Mouse (Mus musculus) heart, embryonic 10.5 days (tissue): ENCODE data around the gene Kif13a. TPM values are rescaled to one million over a fixed set of nuclear protein-coding genes. Genes with fewer than 3 reads are reported as not detected.

ENCODE experiments used
- DNase-seq: peaks from one replicate; pipeline ENCODE4 v3.0.0-alpha.2; 2017; ENCODE audit warnings: low spot score
- H3K27ac ChIP-seq: fragments of 300-500 bp; sonication (generic); 2 replicates; pipeline ENCODE4 v1.5.1; 2016; ENCODE audit warnings: mild to moderate bottlenecking
- H3K27me3 ChIP-seq: fragments of 300-500 bp; sonication (generic); 2 replicates; pipeline ENCODE4 v1.6.1; 2016; ENCODE audit warnings: mild to moderate bottlenecking; ENCODE audit not compliant: poor library complexity, insufficient read depth, severe bottlenecking
- H3K36me3 ChIP-seq: fragments of 300-500 bp; sonication (generic); 2 replicates; pipeline ENCODE4 v1.6.1; 2016; ENCODE audit warnings: mild to moderate bottlenecking, moderate library complexity
- H3K4me1 ChIP-seq: fragments of 300-500 bp; sonication (generic); 2 replicates; pipeline ENCODE4 v1.6.1; 2016; ENCODE audit warnings: mild to moderate bottlenecking
- H3K4me3 ChIP-seq: fragments of 300-500 bp; sonication (generic); 2 replicates; pipeline ENCODE4 v1.5.1; 2016; ENCODE audit warnings: mild to moderate bottlenecking, moderate library complexity
- H3K9me3 ChIP-seq: fragments of 300-500 bp; sonication (generic); 2 replicates; pipeline ENCODE4 v1.6.1; 2016; ENCODE audit warnings: mild to moderate bottlenecking, moderate library complexity
- WGBS: fragments of 180-500 bp; shearing (Covaris S2); methylation state at CpG from one replicate; pipeline ENCODE4 v1.1.7; 2016; 5-methylcytosine and 5-hydroxymethylcytosine counted together
- polyA plus RNA-seq: library from polyadenylated mRNA; unstranded; fragments of >200 nt; fragmentation: Nextera tagmentation; extraction: Ambion mirVana; gene quantifications from 2 replicates; pipeline ENCODE4 v1.2.1, GENCODE M21; 2016

The Kif13a gene
- polyA plus RNA-seq, 1 experiment from 2014 or later = 29.1 TPM

DNA sequence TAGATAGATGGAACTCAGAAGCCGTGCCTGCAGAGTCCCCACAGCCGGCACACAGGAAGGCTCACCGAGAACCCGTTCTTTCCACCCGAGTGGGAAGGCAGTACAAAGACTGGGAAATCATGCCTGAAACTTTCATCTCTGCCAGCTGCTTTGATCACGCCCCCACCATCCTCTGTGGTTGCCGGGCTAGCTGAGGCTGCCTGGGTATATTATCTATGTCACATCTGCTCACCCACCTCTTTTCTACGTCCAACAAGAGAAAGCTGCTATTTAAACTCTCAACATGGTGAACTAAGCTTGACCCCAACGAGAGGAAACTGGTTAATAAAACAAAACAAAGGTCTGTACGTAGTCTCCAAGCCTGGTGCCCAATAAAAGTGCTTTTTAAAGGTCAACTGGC is 149.8 kb downstream of the Kif13a start:
- Histone ChIP-seq H3K9me3 (no peaks in the 10 kb centered on the region), H3K4me3 (no peak overlapping the region), H3K36me3 (peaks cover 80% of the 10 kb centered on the region), H3K27ac (no peak overlapping the region), H3K27me3 (no peaks in the 10 kb centered on the region), H3K4me1 (peaks cover 5% of the 10 kb centered on the region; the same call in 1 of the 2 replicates)
- no peak for DNase-seq
- WGBS = 69% methylated on average over 10 of the region's 10 CpGs

DNA sequence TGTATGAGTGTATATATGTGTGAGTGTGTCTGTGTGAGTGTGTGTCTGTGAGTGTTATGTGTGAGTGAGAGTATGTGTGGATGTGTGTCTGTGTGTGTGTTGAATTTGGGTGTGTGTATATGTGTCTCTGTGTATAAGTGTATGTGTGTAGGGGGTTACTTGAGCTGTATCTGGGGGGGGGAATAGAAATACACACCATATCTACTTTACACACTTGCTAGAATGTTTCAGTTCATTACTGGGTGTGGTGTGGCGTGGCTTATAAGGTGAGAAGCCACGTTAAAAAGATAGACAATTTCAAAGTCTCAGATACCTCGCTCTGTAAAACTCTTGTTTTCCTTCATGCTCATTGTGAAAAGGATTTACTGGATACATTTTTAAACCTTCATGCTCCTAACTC is 152.2 kb downstream of the Kif13a start:
- DNase-seq = no peak
- WGBS = 78% methylated on average over 3 of the region's 3 CpGs
- Histone ChIP-seq H3K4me3 (no peak overlapping the region), H3K9me3 (no peaks in the 10 kb centered on the region), H3K36me3 (peaks cover 83% of the 10 kb centered on the region), H3K27me3 (no peaks in the 10 kb centered on the region), H3K27ac (no peak overlapping the region), H3K4me1 (peaks cover 5% of the 10 kb centered on the region; the same call in 1 of the 2 replicates)

DNA sequence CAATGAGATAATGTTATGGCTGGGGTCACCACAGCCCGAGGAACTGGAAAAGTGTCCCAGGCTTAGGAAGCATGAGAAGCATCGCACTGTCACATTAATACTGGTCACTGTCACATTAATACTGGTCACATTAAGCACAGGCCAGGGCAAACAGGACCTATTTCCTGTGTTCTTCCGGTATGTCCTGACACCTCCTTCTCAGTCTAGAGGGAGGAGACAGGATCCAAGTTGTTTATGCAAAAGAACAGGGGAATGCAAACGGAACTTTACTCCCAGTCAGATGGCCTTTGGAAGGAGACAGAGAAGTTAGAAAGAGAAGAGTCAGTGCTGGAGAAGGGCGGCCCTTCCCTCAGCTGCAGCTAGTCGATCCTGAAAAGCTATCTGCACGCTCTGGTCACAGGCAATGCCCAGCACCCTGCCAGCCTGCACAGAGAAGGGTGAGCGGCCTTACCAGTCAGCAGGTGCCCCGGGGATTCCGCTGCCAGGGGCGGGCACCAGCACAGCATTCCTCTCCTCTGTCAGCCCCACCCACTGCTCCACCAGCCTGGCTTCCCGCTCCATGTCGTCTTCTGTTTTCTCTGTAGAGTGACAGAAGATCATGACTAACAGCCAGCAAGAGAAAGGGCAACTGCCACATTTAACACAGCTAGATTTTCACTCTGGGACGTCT is 152.9 kb downstream of the Kif13a start:
- no peaks in the 10 kb centered on the region for H3K27me3 ChIP-seq
- no peaks in the 10 kb centered on the region for H3K9me3 ChIP-seq
- no peak overlapping the region for H3K27ac ChIP-seq
- peaks cover 87% of the 10 kb centered on the region for H3K36me3 ChIP-seq
- no peak for DNase-seq
- WGBS = 72% methylated on average over 14 of the region's 14 CpGs
- peaks cover 5% of the 10 kb centered on the region; the same call in 1 of the 2 replicates for H3K4me1 ChIP-seq
- no peak overlapping the region for H3K4me3 ChIP-seq

DNA sequence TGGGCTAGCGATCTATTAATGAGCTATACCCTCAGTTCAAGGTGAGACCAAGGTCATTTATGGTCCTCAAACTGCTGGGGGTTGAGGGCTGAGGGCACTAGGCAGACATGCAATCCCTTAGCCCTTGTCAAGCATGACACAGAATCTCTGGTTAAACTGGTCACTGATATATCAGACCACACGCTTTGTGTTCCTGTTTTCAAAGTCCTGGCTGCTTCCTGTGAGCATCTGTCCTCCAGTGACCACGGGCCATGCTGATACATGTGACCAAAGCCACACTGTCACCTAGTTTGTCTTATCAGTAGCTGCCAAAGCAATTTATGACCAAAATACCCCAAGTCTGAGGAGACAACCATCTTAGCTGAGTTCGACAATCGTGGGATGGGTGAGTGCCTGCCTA is 154.7 kb downstream of the Kif13a start:
- H3K27ac ChIP-seq = peak overlapping the region; percentile 6; the same call in 1 of the 2 replicates
- no peak for DNase-seq
- peaks cover 91% of the 10 kb centered on the region for H3K36me3 ChIP-seq
- no peaks in the 10 kb centered on the region for H3K9me3 ChIP-seq
- peaks cover 5% of the 10 kb centered on the region; the same call in 1 of the 2 replicates for H3K4me1 ChIP-seq
- WGBS = 78% methylated on average over 5 of the region's 5 CpGs
- no peak overlapping the region for H3K4me3 ChIP-seq
- H3K27me3 ChIP-seq = no peaks in the 10 kb centered on the region

DNA sequence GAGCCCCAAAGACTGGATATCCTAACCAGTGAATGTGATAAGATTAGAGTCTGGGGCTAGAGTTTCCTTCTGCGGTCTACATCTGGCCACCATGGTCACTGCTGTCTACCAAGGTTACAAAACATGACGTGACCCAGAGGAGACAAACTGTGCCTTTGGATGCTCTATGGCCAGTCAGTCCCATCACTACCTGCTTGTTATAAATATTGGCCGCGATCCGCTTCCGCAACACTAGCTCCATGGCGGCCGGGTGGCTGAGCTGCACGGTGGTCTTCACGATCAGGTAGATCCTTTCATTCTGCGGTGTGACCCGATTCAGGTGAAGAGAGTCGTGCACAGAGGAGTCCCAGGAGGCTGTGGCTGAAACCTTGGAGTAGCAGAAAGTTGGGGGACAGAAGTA is 157.1 kb downstream of the Kif13a start:
- H3K4me1 ChIP-seq = peaks cover 5% of the 10 kb centered on the region; the same call in 1 of the 2 replicates
- H3K36me3 ChIP-seq = peaks cover 94% of the 10 kb centered on the region
- no peak overlapping the region for H3K27ac ChIP-seq
- WGBS = 91% methylated on average over 13 of the region's 13 CpGs
- H3K9me3 ChIP-seq = no peaks in the 10 kb centered on the region
- H3K27me3 ChIP-seq = no peaks in the 10 kb centered on the region
- no peak for DNase-seq
- no peak overlapping the region for H3K4me3 ChIP-seq

DNA sequence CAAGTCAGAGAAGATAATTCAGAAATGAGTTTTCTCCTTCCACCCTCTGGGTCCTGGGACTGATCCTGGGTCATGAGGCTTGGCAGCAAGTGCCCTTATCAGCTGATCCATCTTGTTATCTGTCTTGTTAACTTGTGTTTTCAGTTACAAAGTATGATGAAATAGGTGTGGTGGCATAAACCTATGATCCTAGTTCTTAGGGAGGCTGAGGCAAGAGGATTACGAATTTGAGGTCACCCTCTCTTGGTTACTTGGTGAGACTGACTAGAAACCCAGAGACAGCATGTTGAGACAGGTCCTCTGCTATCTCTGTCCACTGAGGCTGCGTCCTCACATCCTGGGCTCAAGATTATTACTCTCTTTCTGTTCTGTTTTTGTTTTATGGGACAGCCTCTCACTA is 164.3 kb downstream of the Kif13a start:
- no peak overlapping the region for H3K27ac ChIP-seq
- 92% methylated on average over 2 of the region's 2 CpGs for WGBS

DNA sequence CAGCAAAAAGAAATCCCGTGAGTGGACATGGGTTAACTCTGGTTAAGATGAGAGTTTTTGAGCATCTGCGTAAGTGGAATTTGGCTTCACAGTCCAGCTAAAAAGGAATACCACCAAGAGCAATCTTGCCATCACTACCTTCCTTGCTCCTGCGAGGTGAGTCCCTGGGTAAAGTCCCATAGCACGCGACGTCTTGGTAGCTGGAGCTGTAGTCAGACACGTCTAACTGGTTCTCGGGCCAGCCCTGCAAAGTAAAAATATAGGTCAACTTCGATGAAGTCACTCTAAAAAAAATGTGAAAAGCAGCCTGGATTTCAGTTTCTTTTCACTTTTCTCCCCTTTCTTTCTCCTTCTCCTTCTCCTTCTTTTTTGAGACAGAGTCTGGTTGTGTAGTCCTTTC is 166.5 kb downstream of the Kif13a start:
- no peaks in the 10 kb centered on the region for H3K4me1 ChIP-seq
- H3K27me3 ChIP-seq = no peaks in the 10 kb centered on the region
- peaks cover 95% of the 10 kb centered on the region for H3K36me3 ChIP-seq
- H3K4me3 ChIP-seq = no peak overlapping the region
- 95% methylated on average over 9 of the region's 9 CpGs for WGBS
- no peak for DNase-seq
- no peak overlapping the region for H3K27ac ChIP-seq
- H3K9me3 ChIP-seq = no peaks in the 10 kb centered on the region

More for the DNA sequence above, 164.3 kb downstream of the Kif13a start:
- Histone ChIP-seq H3K27me3 (no peaks in the 10 kb centered on the region), H3K9me3 (no peaks in the 10 kb centered on the region), H3K4me1 (no peaks in the 10 kb centered on the region), H3K4me3 (no peak overlapping the region), H3K36me3 (peaks cover 90% of the 10 kb centered on the region)
- no peak for DNase-seq

DNA sequence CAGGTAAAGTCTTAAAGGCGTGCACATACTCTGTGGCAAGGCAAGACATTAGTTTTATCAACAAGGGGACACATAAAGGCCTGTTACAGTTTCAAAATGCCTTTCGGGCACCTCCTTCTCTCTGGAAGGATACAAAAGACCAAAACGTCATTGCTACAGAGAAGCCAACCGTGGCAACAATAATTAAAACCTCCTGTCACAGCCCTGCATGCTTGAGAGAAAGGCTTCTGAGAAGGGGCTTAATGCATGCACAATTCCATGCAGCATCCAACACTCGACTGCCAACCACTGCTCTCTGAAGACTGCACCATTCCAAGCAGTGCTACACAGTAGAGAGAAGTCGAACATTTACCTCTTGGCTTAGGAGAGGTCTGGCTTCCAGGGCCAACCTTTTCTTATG is 168.7 kb downstream of the Kif13a start:
- H3K9me3 ChIP-seq = no peaks in the 10 kb centered on the region
- H3K27me3 ChIP-seq = no peaks in the 10 kb centered on the region
- no peak overlapping the region for H3K4me3 ChIP-seq
- no peak for DNase-seq
- H3K27ac ChIP-seq = no peak overlapping the region
- WGBS = 81% methylated on average over 6 of the region's 6 CpGs
- H3K36me3 ChIP-seq = peaks cover 88% of the 10 kb centered on the region
- no peaks in the 10 kb centered on the region for H3K4me1 ChIP-seq

DNA sequence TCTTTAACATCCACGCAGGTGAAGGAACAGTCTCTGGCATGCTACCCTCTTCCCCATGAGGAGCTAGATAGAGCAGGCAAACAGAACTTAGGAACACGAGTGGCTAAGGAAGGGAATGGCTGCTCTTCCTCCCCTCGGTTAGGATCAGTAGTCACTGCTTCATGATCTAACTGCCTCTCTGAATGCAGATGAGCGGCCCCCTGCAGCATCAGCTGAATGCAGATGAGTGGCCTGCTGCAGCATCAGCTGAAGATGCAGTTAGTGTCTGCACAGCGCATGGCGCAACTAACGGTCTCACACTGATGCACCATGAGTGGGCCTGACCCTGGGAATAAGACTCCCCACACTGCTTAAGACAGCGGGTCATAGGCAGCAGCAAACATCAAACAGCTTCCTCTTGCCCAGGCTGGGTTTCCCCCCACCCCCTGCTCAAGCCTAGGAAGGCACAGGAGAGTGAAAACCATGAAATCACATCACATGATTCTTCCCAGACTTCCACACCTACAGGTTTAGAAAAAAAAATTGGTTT is 170.3 kb downstream of the Kif13a start:
- DNase-seq = no peak
- no peaks in the 10 kb centered on the region for H3K9me3 ChIP-seq
- no peak overlapping the region for H3K27ac ChIP-seq
- no peak overlapping the region for H3K4me3 ChIP-seq
- peaks cover 85% of the 10 kb centered on the region for H3K36me3 ChIP-seq
- no peaks in the 10 kb centered on the region for H3K27me3 ChIP-seq
- 79% methylated on average over 8 of the region's 8 CpGs for WGBS
- H3K4me1 ChIP-seq = no peaks in the 10 kb centered on the region

DNA sequence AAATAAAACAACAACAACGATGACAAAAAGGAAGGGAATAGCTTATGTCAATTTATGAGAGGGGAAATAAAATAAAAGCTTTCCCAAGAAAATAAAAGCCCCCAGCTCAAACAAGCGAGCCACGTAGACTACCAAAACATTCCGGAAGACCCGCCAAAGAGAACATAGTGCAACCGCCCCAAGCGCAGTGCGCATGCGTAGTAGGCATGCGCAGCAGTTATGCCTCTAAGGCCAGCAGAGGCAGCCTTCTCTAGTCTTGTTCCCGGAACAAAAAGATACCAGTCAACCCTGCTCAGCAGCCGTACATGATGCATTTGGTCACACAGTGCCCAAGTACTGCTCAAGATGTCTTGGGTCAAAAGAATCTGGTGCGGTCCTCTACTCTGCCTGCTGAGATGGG is 171.0 kb downstream of the Kif13a start:
- H3K4me3 ChIP-seq = no peak overlapping the region
- 92% methylated on average over 13 of the region's 13 CpGs for WGBS
- no peak overlapping the region for H3K27ac ChIP-seq
- no peak for DNase-seq
- H3K27me3 ChIP-seq = no peaks in the 10 kb centered on the region
- H3K4me1 ChIP-seq = no peaks in the 10 kb centered on the region
- peaks cover 79% of the 10 kb centered on the region for H3K36me3 ChIP-seq
- no peaks in the 10 kb centered on the region for H3K9me3 ChIP-seq

DNA sequence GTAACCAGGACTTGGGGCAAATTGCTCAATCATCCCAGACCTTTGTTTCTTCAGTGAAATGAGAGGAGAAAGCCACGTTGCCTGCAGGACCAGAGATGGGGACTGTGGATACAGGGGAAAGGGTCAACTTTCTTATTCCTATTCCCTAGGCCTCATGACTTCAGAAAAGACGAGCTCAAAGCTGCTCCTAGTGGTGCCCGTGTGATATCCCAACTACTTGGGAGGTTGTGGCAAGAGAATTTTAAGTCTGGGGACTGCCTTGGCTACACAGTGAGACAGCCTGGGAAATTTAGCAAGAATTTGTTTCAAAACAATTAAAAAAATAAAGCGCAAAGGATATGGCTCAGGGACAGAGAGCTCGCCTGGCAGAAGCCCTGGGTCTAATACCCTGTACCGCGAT is 171.7 kb downstream of the Kif13a start:
- Histone ChIP-seq H3K27me3 (no peaks in the 10 kb centered on the region), H3K9me3 (no peaks in the 10 kb centered on the region), H3K27ac (no peak overlapping the region), H3K36me3 (peaks cover 78% of the 10 kb centered on the region), H3K4me1 (no peaks in the 10 kb centered on the region), H3K4me3 (no peak overlapping the region)
- no peak for DNase-seq
- WGBS = 84% methylated on average over 7 of the region's 7 CpGs

DNA sequence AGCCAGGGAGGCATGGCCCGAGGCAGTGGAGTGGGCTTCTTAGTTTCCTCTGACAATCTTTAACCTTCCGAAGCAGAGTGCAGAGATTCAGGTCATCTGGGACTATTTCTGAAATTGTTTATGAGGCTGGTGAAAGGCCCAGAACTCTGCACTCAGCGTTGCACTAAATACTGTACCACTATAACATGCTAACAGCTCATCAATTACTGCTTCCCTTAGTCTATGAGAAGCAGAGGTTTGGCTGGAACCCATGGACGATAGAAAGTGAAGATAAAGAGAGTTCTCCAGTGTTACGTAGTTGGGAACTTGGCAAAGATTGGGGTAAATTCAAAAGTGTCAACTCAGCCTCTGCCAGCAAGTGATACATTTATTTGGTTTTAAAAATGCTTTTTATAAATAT is 176.4 kb downstream of the Kif13a start:
- Histone ChIP-seq H3K4me3 (no peak overlapping the region), H3K27me3 (no peaks in the 10 kb centered on the region), H3K9me3 (no peaks in the 10 kb centered on the region), H3K36me3 (peaks cover 75% of the 10 kb centered on the region), H3K27ac (no peak overlapping the region), H3K4me1 (peaks cover under 1% of the 10 kb centered on the region; the same call in 1 of the 2 replicates)
- WGBS = 85% methylated on average over 5 of the region's 5 CpGs
- no peak for DNase-seq

DNA sequence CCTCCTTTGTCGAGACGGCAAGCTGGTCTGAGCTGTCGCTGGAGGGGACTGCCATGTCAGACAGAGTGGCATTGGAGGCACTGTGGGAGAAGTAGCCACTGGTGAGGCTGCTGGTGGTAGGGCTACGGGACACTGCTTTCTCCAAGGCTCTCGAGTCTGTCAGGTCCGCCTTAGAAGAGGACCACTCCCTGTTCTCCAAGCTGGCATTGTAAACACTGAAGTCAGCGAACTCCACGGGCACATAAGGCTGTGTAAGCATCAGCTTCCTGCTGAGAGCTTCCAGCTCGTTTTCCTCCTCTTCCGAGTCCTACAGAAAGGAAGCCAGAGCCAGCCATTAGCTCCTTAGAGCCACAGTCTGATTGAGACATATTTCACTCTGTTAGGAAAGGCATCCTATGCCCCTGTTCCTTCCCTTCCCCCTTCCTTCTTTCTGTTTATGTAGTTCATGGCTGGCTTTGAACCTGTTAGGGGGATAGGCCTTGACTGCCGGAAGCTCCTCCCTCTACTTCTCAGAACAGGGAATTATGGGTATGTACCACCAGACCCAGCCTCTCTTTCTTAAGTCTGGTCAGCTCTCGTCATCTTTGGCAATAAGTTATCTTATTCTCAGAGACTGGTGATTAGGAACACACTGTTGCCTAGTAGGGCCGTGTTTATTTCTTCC is 177.0 kb downstream of the Kif13a start:
- DNase-seq = no peak
- no peak overlapping the region for H3K27ac ChIP-seq
- H3K9me3 ChIP-seq = no peaks in the 10 kb centered on the region
- H3K4me1 ChIP-seq = peaks cover 3% of the 10 kb centered on the region; the same call in 1 of the 2 replicates
- no peaks in the 10 kb centered on the region for H3K27me3 ChIP-seq
- H3K36me3 ChIP-seq = peaks cover 75% of the 10 kb centered on the region
- no peak overlapping the region for H3K4me3 ChIP-seq
- WGBS = 79% methylated on average over 13 of the region's 13 CpGs
